Mouse (Mus musculus) G1E (cell line): ENCODE data around the gene Slc16a11. TPM values are rescaled to one million over a fixed set of nuclear protein-coding genes. Genes with fewer than 3 reads are reported as not detected.
A peak's percentile ranks its signal among the peaks of the same experiment; 100 is the strongest.

Experiments
- ATAC-seq: 2 replicates; pipeline ENCODE4 v1.8.0; 2016; ENCODE audit warnings: mild to moderate bottlenecking; ENCODE audit not compliant: insufficient number of reproducible peaks, poor library complexity, low FRiP score, severe bottlenecking; ENCODE audit errors: extremely low read depth
- DNase-seq: peaks from one replicate; pipeline ENCODE4 v3.0.0; 2012; ENCODE audit warnings: low spot score
- H3K27me3 ChIP-seq: 2 replicates; pipeline ENCODE4 v1.6.1; 2012; ENCODE audit warnings: mild to moderate bottlenecking, low read length, inconsistent platforms; ENCODE audit not compliant: insufficient read depth
- H3K36me3 ChIP-seq: replicated peaks from 2 replicates; pipeline ENCODE3; 2012; ENCODE audit warnings: mild to moderate bottlenecking, inconsistent platforms
- H3K4me1 ChIP-seq: 2 replicates; pipeline ENCODE4 v1.6.1; 2012; ENCODE audit warnings: low read depth, low read length, inconsistent platforms, mixed read lengths; ENCODE audit not compliant: insufficient read depth
- H3K4me3 ChIP-seq: 2 replicates; pipeline ENCODE4 v1.5.1; 2012; ENCODE audit warnings: low read depth, mild to moderate bottlenecking, inconsistent platforms, low read length, moderate library complexity, mixed read lengths
- H3K9me3 ChIP-seq: replicated peaks from 2 replicates; pipeline ENCODE4 v1.6.1; 2012; ENCODE audit warnings: inconsistent platforms
- CTCF ChIP-seq: IDR thresholded peaks from 2 replicates; pipeline ENCODE4 v1.5.1; 2012; ENCODE audit warnings: low read depth, low read length, inconsistent platforms, mixed read lengths
- GATA1 ChIP-seq: IDR thresholded peaks from 2 replicates; pipeline ENCODE4 v1.6.1; 2012; ENCODE audit warnings: borderline replicate concordance, low read length, inconsistent platforms, mixed read lengths
- GATA2 ChIP-seq: IDR thresholded peaks from 2 replicates; pipeline ENCODE4 v1.6.1; 2012; ENCODE audit warnings: low read depth, low read length, inconsistent platforms, borderline replicate concordance
- POLR2AphosphoS5 ChIP-seq: IDR thresholded peaks from 2 replicates; pipeline ENCODE4 v1.6.1; 2012; ENCODE audit warnings: low read depth, low read length, inconsistent platforms; ENCODE audit not compliant: insufficient replicate concordance
- TAL1 ChIP-seq: conservative IDR thresholded peaks from 2 replicates; pipeline ENCODE4 v1.6.1; 2012; ENCODE audit warnings: low read depth, low read length, inconsistent platforms, mixed read lengths
- polyA plus RNA-seq: library from polyadenylated mRNA; stranded (reverse); fragments of >175 nt; gene quantifications from 2 replicates; pipeline ENCODE4 v1.2.3, GENCODE M21; 2012
- total RNA-seq, 2 experiments: library from RNA; stranded (forward) in 1 of 2; stranded (reverse) in 1 of 2; fragments of 200-1000 nt in 1 of 2; fragments of >200 nt in 1 of 2; fragmentation: Nextera tagmentation in 1 of 2; gene quantifications; 2 replicates each; pipeline ENCODE4 v1.2.3; 2014 to 2017

The Slc16a11 gene
- total and polyA plus RNA-seq, 3 experiments: not detected

DNA sequence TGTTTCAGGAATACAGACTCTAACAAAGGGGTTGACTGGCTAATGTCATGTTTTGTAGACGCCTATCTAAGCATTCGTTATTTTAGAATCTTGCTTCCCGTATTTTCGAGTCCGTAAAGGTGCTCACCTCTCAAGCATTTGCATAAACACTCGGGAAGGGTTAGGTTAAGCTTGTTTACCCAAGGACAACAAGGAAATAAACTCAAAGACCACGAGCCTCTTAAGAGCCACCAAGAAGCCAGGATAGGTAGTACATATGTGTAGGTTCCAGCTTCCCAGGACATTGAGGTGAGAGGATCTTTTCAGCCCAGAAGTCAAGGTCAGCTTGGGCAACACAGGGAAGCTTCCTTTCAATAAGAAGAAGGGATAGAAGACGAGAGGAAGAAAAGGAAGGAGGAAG, 13.4 kb upstream of the Slc16a11 start:
- no peaks in the 10 kb centered on the region for H3K36me3 ChIP-seq
- H3K4me3 ChIP-seq: no peak overlapping the region
- peaks cover 22% of the 10 kb centered on the region for H3K4me1 ChIP-seq
- H3K27me3 ChIP-seq: peaks cover 37% of the 10 kb centered on the region
- H3K9me3 ChIP-seq: peaks cover 2% of the 10 kb centered on the region; the same call in 1 of the 2 replicates
- no peak for TF ChIP-seq GATA1
- no peak for TF ChIP-seq TAL1
- TF ChIP-seq CTCF: no peak
- TF ChIP-seq POLR2AphosphoS5: no peak
- TF ChIP-seq GATA2: no peak
- ATAC-seq (no peak), DNase-seq (no peak)

GRCm38 (mm10) chr11:70200036-70200608, 12.4 kb upstream of the Slc16a11 start:
- H3K4me3 ChIP-seq: no peak overlapping the region
- TF ChIP-seq GATA2 (no peak), TAL1 (no peak), CTCF (no peak), GATA1 (no peak), POLR2AphosphoS5 (no peak)
- H3K36me3 ChIP-seq: no peaks in the 10 kb centered on the region
- H3K27me3 ChIP-seq: peaks cover 42% of the 10 kb centered on the region
- ATAC-seq: no peak
- H3K9me3 ChIP-seq: peaks cover 2% of the 10 kb centered on the region; the same call in 1 of the 2 replicates
- DNase-seq: no peak
- H3K4me1 ChIP-seq: peaks cover 22% of the 10 kb centered on the region

DNA sequence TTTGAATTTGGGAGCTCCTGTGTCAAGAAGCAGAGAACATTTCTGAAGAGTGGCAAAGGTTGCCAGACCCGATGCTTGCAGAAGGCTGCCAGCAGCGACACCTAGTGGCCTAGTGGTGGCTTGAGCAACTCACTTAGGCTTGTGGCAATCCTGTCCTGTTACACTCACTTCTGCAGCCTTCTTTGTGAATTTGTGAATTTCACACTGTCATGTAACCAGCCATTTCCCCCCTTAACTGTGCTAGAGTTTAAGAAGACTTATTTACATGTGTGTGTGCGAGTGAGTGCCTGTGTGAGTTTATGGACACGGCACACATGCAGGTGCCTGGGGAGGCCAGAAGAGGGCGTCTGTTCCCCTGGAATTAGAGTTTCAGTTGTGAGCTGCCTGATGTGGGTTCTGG, 10.9 kb upstream of the Slc16a11 start:
- ATAC-seq (no peak), DNase-seq (peak; percentile 53)
- no peaks in the 10 kb centered on the region for H3K36me3 ChIP-seq
- peaks cover 42% of the 10 kb centered on the region for H3K27me3 ChIP-seq
- TF ChIP-seq POLR2AphosphoS5 (no peak), CTCF (peak; percentile 91)
- no peak overlapping the region for H3K4me3 ChIP-seq
- no peaks in the 10 kb centered on the region for H3K9me3 ChIP-seq
- peaks cover 22% of the 10 kb centered on the region for H3K4me1 ChIP-seq

GRCm38 (mm10) chr11:70206801-70207200, 5.8 kb upstream of the Slc16a11 start:
- H3K4me3 ChIP-seq: no peak overlapping the region
- TF ChIP-seq CTCF (no peak), TAL1 (no peak)
- DNase-seq (no peak), ATAC-seq (no peak)
- H3K4me1 ChIP-seq: peaks cover 7% of the 10 kb centered on the region; the same call in 1 of the 2 replicates
- no peaks in the 10 kb centered on the region for H3K36me3 ChIP-seq
- H3K9me3 ChIP-seq: no peaks in the 10 kb centered on the region
- peaks cover 37% of the 10 kb centered on the region for H3K27me3 ChIP-seq

DNA sequence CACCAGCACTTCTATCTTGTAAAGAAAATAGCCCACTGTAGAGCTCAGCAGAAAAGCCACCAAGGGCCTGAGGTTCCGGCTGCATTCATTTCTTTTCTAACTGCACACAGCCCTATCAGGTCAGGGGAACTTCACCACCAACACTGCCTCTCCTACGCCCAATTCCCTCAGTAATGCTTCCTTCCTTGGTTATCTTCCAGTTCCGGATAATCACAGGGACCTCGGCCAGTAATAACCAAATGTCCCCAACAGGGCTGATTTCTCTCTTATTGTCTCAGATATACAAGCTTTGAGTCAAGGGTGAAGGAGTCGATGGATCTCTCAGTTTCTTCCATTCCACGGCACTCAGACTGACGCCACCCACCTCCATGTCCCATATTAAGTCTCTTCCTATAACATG, 5.3 kb upstream of the Slc16a11 start:
- Histone ChIP-seq H3K36me3 (no peaks in the 10 kb centered on the region), H3K27me3 (peaks cover 35% of the 10 kb centered on the region), H3K4me3 (no peak overlapping the region), H3K9me3 (no peaks in the 10 kb centered on the region), H3K4me1 (peaks cover 3% of the 10 kb centered on the region; the same call in 1 of the 2 replicates)
- ATAC-seq: no peak
- no peak for DNase-seq
- no peak for TF ChIP-seq POLR2AphosphoS5
- no peak for TF ChIP-seq CTCF
- TF ChIP-seq GATA2: no peak
- no peak for TF ChIP-seq GATA1
- no peak for TF ChIP-seq TAL1

DNA sequence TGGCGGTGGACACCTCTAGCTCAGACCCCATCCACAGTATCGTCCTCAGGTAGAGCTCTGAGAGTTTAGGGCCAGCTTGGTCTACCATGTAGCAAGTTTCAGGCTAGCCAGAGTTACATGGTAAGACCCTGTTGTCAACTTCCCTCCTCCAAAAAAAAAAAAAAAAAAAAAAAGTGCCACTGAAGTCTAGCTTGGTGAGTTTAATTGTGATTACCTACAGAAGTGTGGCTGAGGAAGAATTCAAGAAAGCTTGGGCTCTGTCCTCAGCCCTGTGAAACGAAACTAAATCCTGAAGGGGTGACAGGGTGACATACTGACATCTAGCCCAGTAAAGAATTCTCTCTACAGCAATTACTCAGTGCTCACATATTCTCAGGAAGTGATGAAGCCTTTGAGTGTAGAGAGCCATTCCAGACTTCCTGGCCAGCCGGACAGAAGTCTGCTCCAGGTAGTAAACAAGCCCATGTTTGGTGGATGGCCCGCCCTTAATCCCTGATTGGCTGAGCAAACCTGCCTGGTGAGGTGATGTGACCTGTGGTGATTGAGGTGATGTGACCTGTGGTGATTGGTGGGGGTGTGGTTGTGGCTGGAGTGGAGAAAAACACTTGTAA, 3.7 kb upstream of the Slc16a11 start:
- DNase-seq: no peak
- Histone ChIP-seq H3K36me3 (no peaks in the 10 kb centered on the region), H3K4me1 (no peaks in the 10 kb centered on the region), H3K27me3 (peaks cover 23% of the 10 kb centered on the region), H3K4me3 (no peak overlapping the region), H3K9me3 (no peaks in the 10 kb centered on the region)
- ATAC-seq: no peak
- no peak for TF ChIP-seq CTCF
- TF ChIP-seq POLR2AphosphoS5: no peak
- no peak for TF ChIP-seq TAL1
- no peak for TF ChIP-seq GATA2
- TF ChIP-seq GATA1: no peak

DNA sequence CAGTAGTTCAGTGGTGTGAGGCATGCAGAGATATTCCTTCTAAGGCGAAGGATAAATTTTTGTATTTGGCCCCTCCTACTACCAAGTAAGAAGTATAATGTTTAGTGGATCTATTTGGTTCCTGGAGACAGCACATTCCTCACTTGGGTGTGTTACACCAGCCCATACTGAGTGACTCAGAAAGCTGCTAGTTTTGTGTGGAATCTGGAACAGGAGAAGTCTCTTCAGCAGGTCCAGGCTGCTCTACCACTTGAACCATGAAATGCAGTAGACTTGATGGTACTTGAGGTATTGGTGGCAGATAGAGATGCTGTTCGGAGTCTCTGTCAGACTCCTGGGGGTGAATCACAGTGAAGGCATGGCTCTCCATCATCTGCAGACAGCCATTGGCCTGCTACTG, 1.9 kb upstream of the Slc16a11 start:
- H3K27me3 ChIP-seq: peaks cover 16% of the 10 kb centered on the region
- H3K4me1 ChIP-seq: no peaks in the 10 kb centered on the region
- DNase-seq (no peak), ATAC-seq (no peak)
- H3K36me3 ChIP-seq: peaks cover 8% of the 10 kb centered on the region
- no peak overlapping the region for H3K4me3 ChIP-seq
- H3K9me3 ChIP-seq: peaks cover 10% of the 10 kb centered on the region; the same call in 1 of the 2 replicates
- no peak for TF ChIP-seq GATA1
- TF ChIP-seq POLR2AphosphoS5: no peak
- TF ChIP-seq CTCF: no peak
- TF ChIP-seq GATA2: no peak
- TF ChIP-seq TAL1: no peak
